Mouse (Mus musculus) bone marrow macrophage, adult 2 months (primary cell): Measurements from ENCODE around the gene Ptgis.

Source experiments
- CTCF ChIP-seq: IDR thresholded peaks from 2 replicates; pipeline ENCODE4 v1.5.1; 2012; ENCODE audit warnings: low read depth, mild to moderate bottlenecking, low read length, moderate library complexity
- POLR2A ChIP-seq: IDR thresholded peaks from 2 replicates; pipeline ENCODE4 v1.6.1; 2012; ENCODE audit warnings: mild to moderate bottlenecking, low read depth, low read length, borderline replicate concordance

DNA sequence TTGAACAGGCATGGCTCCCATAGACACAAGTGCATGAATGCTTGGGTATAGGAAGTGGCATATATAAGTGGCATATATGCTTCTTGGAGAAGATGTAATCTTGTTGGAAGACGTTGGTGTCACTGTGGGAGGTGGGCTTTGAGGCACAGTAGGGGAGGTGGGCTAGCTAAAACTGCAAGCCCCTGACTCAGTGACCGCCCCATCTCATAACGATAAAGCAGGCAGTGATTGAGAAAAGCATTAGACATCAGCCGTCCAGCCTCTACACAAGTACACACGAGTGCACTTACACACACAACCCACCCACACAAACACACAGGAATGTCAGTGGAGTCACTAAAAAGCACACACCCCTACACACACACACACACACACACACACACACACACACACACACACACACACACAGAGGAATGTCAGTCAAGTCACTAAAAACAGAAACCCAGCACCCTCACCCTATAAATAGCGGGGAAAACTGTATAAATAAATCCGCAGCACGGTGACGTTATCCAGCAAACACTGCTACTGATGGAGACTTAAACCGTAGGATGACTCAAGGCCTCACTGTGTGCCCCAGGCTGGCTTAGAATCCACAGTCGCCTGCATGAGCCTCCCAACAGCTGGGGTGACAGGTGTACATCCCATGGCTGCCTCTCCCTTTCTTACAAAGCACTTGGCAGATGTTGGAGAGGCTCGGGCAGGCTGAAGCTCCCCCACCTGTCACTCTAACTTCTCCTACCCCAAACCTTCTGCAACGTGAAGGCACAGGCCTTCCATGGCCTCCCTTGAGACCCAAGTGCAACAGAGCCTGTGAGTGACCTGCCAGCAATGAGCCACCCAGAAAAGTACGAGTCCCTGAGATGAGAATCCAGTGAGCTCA lies 27.4 kb upstream of the Ptgis start:
- TF ChIP-seq CTCF (no peak), POLR2A (no peak)
